Mouse (Mus musculus) gastrocnemius, postnatal 14 days (tissue): Measurements from ENCODE around the gene Furin. TPM values are rescaled to one million over a fixed set of nuclear protein-coding genes. Genes with fewer than 3 reads are reported as not detected.

Experiments
- DNase-seq: peaks from one replicate; pipeline ENCODE4 v3.0.0; 2021; ENCODE audit warnings: mixed read lengths
- intact Hi-C: fragments of 180-260 bp; cut with DNase I; formaldehyde crosslinking; loops from one replicate; pipeline ENCODE4 v1.15.1; 2025; ENCODE audit warnings: low total_unique reads
- total RNA-seq, 2 experiments: library from RNA; stranded (reverse); gene quantifications; 2 replicates each; pipeline ENCODE4 v1.2.3; 2021

The Furin gene
- total RNA-seq, 2 experiments from 2014 or later = 49.4 to 51.9 TPM

GRCm38 (mm10) chr7:80357156-80357555, 48.1 kb downstream of the Furin start:
- no peak for DNase-seq
- intact Hi-C loops = no loop called here

- DNase-seq = no peak
- intact Hi-C loops = no loop called here
Observed at GRCm38 (mm10) chr7:80356351-80356750, 48.9 kb downstream of the Furin start.

- peak; percentile 57 for DNase-seq
- intact Hi-C loops = no loop called here
Observed at GRCm38 (mm10) chr7:80352920-80353319, 52.3 kb downstream of the Furin start.

GRCm38 (mm10) chr7:80350808-80351207, 54.4 kb downstream of the Furin start:
- no peak for DNase-seq
- intact Hi-C loops = no loop called here

GRCm38 (mm10) chr7:80347670-80348586, 57.3 kb downstream of the Furin start:
- no peak for DNase-seq
- intact Hi-C loops = no loop called here

- intact Hi-C loops = no loop called here
- no peak for DNase-seq
Observed at GRCm38 (mm10) chr7:80346830-80347229, 58.4 kb downstream of the Furin start.

- no peak for DNase-seq
- intact Hi-C loops = no loop called here
Observed at GRCm38 (mm10) chr7:80346173-80346572, 59.1 kb downstream of the Furin start.

- no peak for DNase-seq
- intact Hi-C loops = no loop called here
Observed at GRCm38 (mm10) chr7:80343270-80344018, 61.8 kb downstream of the Furin start.

GRCm38 (mm10) chr7:80342858-80343257, 62.4 kb downstream of the Furin start, which contains the start of gene Hddc3:
Gene Hddc3 (plus strand): TSS chr7:80343104.
- intact Hi-C loops = no loop called here
- DNase-seq = peak; percentile 93

- no peak for DNase-seq
- intact Hi-C loops = loop anchor here (2.0 kb wide), 1 partner anchor 29 kb away; the partner anchor contains the start of gene Man2a2
Observed at GRCm38 (mm10) chr7:80341793-80342192, 63.4 kb downstream of the Furin start.

GRCm38 (mm10) chr7:80340793-80341192, 64.4 kb downstream of the Furin start, which contains the start of gene Unc45a:
Gene Unc45a (minus strand): TSS chr7:80341005.
- intact Hi-C loops = loop anchor here (2.0 kb wide), 1 partner anchor 30 kb away; the partner anchor contains the start of gene Man2a2
- peak; percentile 69 for DNase-seq

GRCm38 (mm10) chr7:80339793-80340628, 65.2 kb downstream of the Furin start:
- DNase-seq = peak; percentile 98
- intact Hi-C loops = loop anchor here (2.0 kb wide), 1 partner anchor 31 kb away; the partner anchor contains the start of gene Man2a2

- intact Hi-C loops = no loop called here
- no peak for DNase-seq
Observed at GRCm38 (mm10) chr7:80339371-80339770, 65.9 kb downstream of the Furin start.

Other genes starting within 250 kb of the Furin start
- gene Sema4b, start 218.6 kb downstream of the Furin start, total RNA-seq = 1 to 10 TPM; 1.9 to 2.5 TPM
- 10 to 100 TPM in 1 of 2 experiments, 1 to 10 TPM in 1; 9.4 to 11.3 TPM for gene Cib1, start 172.6 kb downstream of the Furin start, total RNA-seq
- 1 to 10 TPM; 1.1 to 1.5 TPM for gene Gdpgp1, start 172.6 kb downstream of the Furin start, total RNA-seq
- gene Ttll13, start 159.1 kb downstream of the Furin start, total RNA-seq = under 1 TPM; 0.20 to 0.33 TPM
- 10 to 100 TPM; 20.6 to 21.5 TPM for gene Ngrn, start 144.2 kb downstream of the Furin start, total RNA-seq
- 1 to 10 TPM; 3.0 to 3.7 TPM for gene Vps33b, start 135.8 kb downstream of the Furin start, total RNA-seq
- gene Prc1, start 111.0 kb downstream of the Furin start, total RNA-seq = 1 to 10 TPM; 7.6 to 8.8 TPM
- gene Rccd1, start 81.0 kb downstream of the Furin start, total RNA-seq = 1 to 10 TPM; 7.5 to 9.6 TPM
- 10 to 100 TPM; 11.7 to 12.1 TPM for gene Unc45a, start 64.4 kb downstream of the Furin start, total RNA-seq
- 10 to 100 TPM; 34.3 to 37.2 TPM for gene Hddc3, start 62.3 kb downstream of the Furin start, total RNA-seq
- 10 to 100 TPM; 96.8 to 97.0 TPM for gene Man2a2, start 34.1 kb downstream of the Furin start, total RNA-seq
- 1 to 10 TPM; 5.7 to 7.6 TPM for gene Fes, start 17.5 kb downstream of the Furin start, total RNA-seq
- 1 to 10 TPM; 1.9 to 3.7 TPM for gene Blm, start 129.7 kb upstream of the Furin start, total RNA-seq